Mouse (Mus musculus): ENCODE measurements around the gene BC030499. TPM values are rescaled to one million over a fixed set of nuclear protein-coding genes. Genes with fewer than 3 reads are reported as not detected.
"Not testable (repeated sequence)": the region's sequence is repeated elsewhere in the genome, so short reads cannot be mapped to it uniquely, and the experiment has no call there.

BC030499 gene
- polyA plus RNA-seq, 1 experiment from 2014 or later, result 0.34 TPM

GRCm38 (mm10) chr11:78271986-78272385 lies 18.7 kb upstream of the BC030499 start:
- ATAC-seq (ENCODE audit: low FRiP score), result no peak
- no peaks in the 10 kb centered on the region for H3K4me1 ChIP-seq
- no peak overlapping the region for H3K4me2 ChIP-seq (replicated peaks)
- no peaks in the 10 kb centered on the region for H3K9me3 ChIP-seq (replicated peaks)
- no peaks in the 10 kb centered on the region for H3K27me3 ChIP-seq
- H3K4me3 ChIP-seq, result no peak overlapping the region
- H3K27ac ChIP-seq, result no peak overlapping the region
- H3K36me3 ChIP-seq, result peaks cover 93% of the 10 kb centered on the region
- WGBS, result 89% methylated on average over 13 of the region's 13 CpGs
- H3K9ac ChIP-seq, result no peak overlapping the region

GRCm38 (mm10) chr11:78275596-78275995 lies 15.0 kb upstream of the BC030499 start:
- Histone ChIP-seq H3K9me3 (replicated peaks) (no peaks in the 10 kb centered on the region), H3K27me3 (no peaks in the 10 kb centered on the region), H3K4me2 (replicated peaks) (no peak overlapping the region), H3K27ac (no peak overlapping the region), H3K4me1 (no peaks in the 10 kb centered on the region), H3K9ac (no peak overlapping the region), H3K4me3 (no peak overlapping the region), H3K36me3 (peaks cover 96% of the 10 kb centered on the region)
- ATAC-seq (ENCODE audit: low FRiP score), result no peak
- 91% methylated on average over 1 of the region's 1 CpGs for WGBS

GRCm38 (mm10) chr11:78276169-78276568 lies 14.5 kb upstream of the BC030499 start:
- H3K4me1 ChIP-seq; H3K9me3 ChIP-seq (replicated peaks); H3K27ac ChIP-seq; H3K9ac ChIP-seq; H3K4me2 ChIP-seq (replicated peaks); ATAC-seq (ENCODE audit: low FRiP score); H3K4me3 ChIP-seq; H3K27me3 ChIP-seq: not testable (repeated sequence)
- WGBS, result 96% methylated on average over 4 of the region's 4 CpGs
- H3K36me3 ChIP-seq, result peaks cover 96% of the 10 kb centered on the region

GRCm38 (mm10) chr11:78278853-78279252 lies 11.8 kb upstream of the BC030499 start:
- H3K9ac ChIP-seq, result no peak overlapping the region
- no peak overlapping the region for H3K4me3 ChIP-seq
- no peak overlapping the region for H3K4me2 ChIP-seq (replicated peaks)
- peaks cover 94% of the 10 kb centered on the region for H3K36me3 ChIP-seq
- no peak overlapping the region for H3K27ac ChIP-seq
- H3K27me3 ChIP-seq, result no peaks in the 10 kb centered on the region
- H3K4me1 ChIP-seq, result no peaks in the 10 kb centered on the region
- ATAC-seq (ENCODE audit: low FRiP score), result no peak
- 93% methylated on average over 7 of the region's 7 CpGs for WGBS
- no peaks in the 10 kb centered on the region for H3K9me3 ChIP-seq (replicated peaks)

- 91% methylated on average over 4 of the region's 4 CpGs for WGBS
- Histone ChIP-seq H3K27ac (no peak overlapping the region), H3K9me3 (replicated peaks) (no peaks in the 10 kb centered on the region), H3K4me3 (no peak overlapping the region), H3K36me3 (peaks cover 94% of the 10 kb centered on the region), H3K9ac (no peak overlapping the region), H3K4me1 (no peaks in the 10 kb centered on the region), H3K4me2 (replicated peaks) (no peak overlapping the region), H3K27me3 (no peaks in the 10 kb centered on the region)
- no peak for ATAC-seq (ENCODE audit: low FRiP score)
Observed at GRCm38 (mm10) chr11:78279586-78279985, 11.1 kb upstream of the BC030499 start.

GRCm38 (mm10) chr11:78289146-78289763 lies 1.4 kb upstream of the BC030499 start:
- Histone ChIP-seq H3K4me3 (no peak overlapping the region), H3K9me3 (replicated peaks) (no peaks in the 10 kb centered on the region), H3K27ac (no peak overlapping the region), H3K9ac (no peak overlapping the region), H3K4me1 (no peaks in the 10 kb centered on the region), H3K36me3 (peaks cover 83% of the 10 kb centered on the region), H3K27me3 (no peaks in the 10 kb centered on the region), H3K4me2 (replicated peaks) (no peak overlapping the region)
- no peak for ATAC-seq (ENCODE audit: low FRiP score)
- 91% methylated on average over 7 of the region's 7 CpGs for WGBS

GRCm38 (mm10) chr11:78294585-78294984 lies 3.9 kb downstream of the BC030499 start:
- Histone ChIP-seq H3K4me3 (no peak overlapping the region), H3K27ac (no peak overlapping the region), H3K9ac (no peak overlapping the region), H3K4me2 (replicated peaks) (no peak overlapping the region), H3K36me3 (peaks cover 41% of the 10 kb centered on the region), H3K27me3 (no peaks in the 10 kb centered on the region), H3K9me3 (replicated peaks) (no peaks in the 10 kb centered on the region), H3K4me1 (no peaks in the 10 kb centered on the region)
- no peak for ATAC-seq (ENCODE audit: low FRiP score)
- 95% methylated on average over 6 of the region's 6 CpGs for WGBS

GRCm38 (mm10) chr11:78300917-78301316 lies 10.3 kb downstream of the BC030499 start:
- WGBS, result 74% methylated on average over 7 of the region's 7 CpGs
- H3K4me1 ChIP-seq, result peaks cover 8% of the 10 kb centered on the region
- ATAC-seq (ENCODE audit: low FRiP score), result peak; percentile 50; the same call in 1 of the 2 replicates
- H3K4me3 ChIP-seq, result peak overlapping the region; percentile 73
- no peaks in the 10 kb centered on the region for H3K27me3 ChIP-seq
- H3K9ac ChIP-seq, result peak overlapping the region; percentile 49; the same call in 1 of the 2 replicates
- H3K36me3 ChIP-seq, result peaks cover 21% of the 10 kb centered on the region
- peak overlapping the region; percentile 93 for H3K4me2 ChIP-seq (replicated peaks)
- no peak overlapping the region; the same call in 1 of the 2 replicates for H3K27ac ChIP-seq
- no peaks in the 10 kb centered on the region for H3K9me3 ChIP-seq (replicated peaks)

GRCm38 (mm10) chr11:78301357-78302084 lies 10.9 kb downstream of the BC030499 start, which contains the start of gene Spag5:
Spag5 (plus strand) TSS chr11:78301529.
- Histone ChIP-seq H3K27ac (no peak within 1 kb of the TSS; the same call in 1 of the 2 replicates), H3K4me1 (peaks cover 8% of the 10 kb centered on the region), H3K4me2 (replicated peaks) (peak within 1 kb of the TSS; percentile 93), H3K4me3 (peak within 1 kb of the TSS; percentile 73), H3K27me3 (no peaks in the 10 kb centered on the region), H3K9ac (peak within 1 kb of the TSS; percentile 66), H3K9me3 (replicated peaks) (no peaks in the 10 kb centered on the region), H3K36me3 (peaks cover 18% of the 10 kb centered on the region)
- under 1% methylated on average over 49 of the region's 49 CpGs for WGBS
- peak; percentile 100 for ATAC-seq (ENCODE audit: low FRiP score)

GRCm38 (mm10) chr11:78305272-78305671 lies 14.6 kb downstream of the BC030499 start:
- ATAC-seq (ENCODE audit: low FRiP score), result no peak
- Histone ChIP-seq H3K27ac (no peak overlapping the region), H3K27me3 (no peaks in the 10 kb centered on the region), H3K4me2 (replicated peaks) (no peak overlapping the region), H3K4me1 (peaks cover 8% of the 10 kb centered on the region), H3K9ac (no peak overlapping the region), H3K36me3 (peaks cover 29% of the 10 kb centered on the region), H3K4me3 (no peak overlapping the region), H3K9me3 (replicated peaks) (no peaks in the 10 kb centered on the region)
- WGBS, result 90% methylated on average over 4 of the region's 4 CpGs

GRCm38 (mm10) chr11:78310861-78311511 lies 20.3 kb downstream of the BC030499 start:
- Histone ChIP-seq H3K27me3 (no peaks in the 10 kb centered on the region), H3K4me3 (no peak overlapping the region), H3K4me2 (replicated peaks) (no peak overlapping the region), H3K4me1 (peaks cover 4% of the 10 kb centered on the region), H3K27ac (no peak overlapping the region), H3K36me3 (peaks cover 54% of the 10 kb centered on the region), H3K9me3 (replicated peaks) (no peaks in the 10 kb centered on the region), H3K9ac (no peak overlapping the region)
- no peak for ATAC-seq (ENCODE audit: low FRiP score)
- WGBS, result 85% methylated on average over 8 of the region's 8 CpGs

- Histone ChIP-seq H3K27ac (no peak overlapping the region), H3K4me3 (no peak overlapping the region), H3K9me3 (replicated peaks) (no peaks in the 10 kb centered on the region), H3K27me3 (no peaks in the 10 kb centered on the region), H3K4me2 (replicated peaks) (no peak overlapping the region), H3K4me1 (peaks cover 4% of the 10 kb centered on the region), H3K9ac (no peak overlapping the region), H3K36me3 (peaks cover 73% of the 10 kb centered on the region)
- no peak for ATAC-seq (ENCODE audit: low FRiP score)
- WGBS, result 96% methylated on average over 2 of the region's 2 CpGs
Observed at GRCm38 (mm10) chr11:78313662-78314061, 23.0 kb downstream of the BC030499 start.

Measured in hindbrain, embryonic 12.5 days (tissue).